Mouse (Mus musculus) ES-E14 (cell line): Measurements from ENCODE around the gene Cdkn2d. TPM values are rescaled to one million over a fixed set of nuclear protein-coding genes. Genes with fewer than 3 reads are reported as not detected.

ENCODE experiments used
- DNase-seq: peaks from one replicate; pipeline ENCODE4 v3.0.0-alpha.2; 2013; ENCODE audit warnings: low read depth, low spot score
- H3K27ac ChIP-seq: 2 replicates; pipeline ENCODE4 v1.5.1; 2012; ENCODE audit warnings: low read depth, mild to moderate bottlenecking, low read length, moderate library complexity, mixed read lengths; ENCODE audit not compliant: poor library complexity, insufficient read depth, severe bottlenecking
- H3K36me3 ChIP-seq: 2 replicates; pipeline ENCODE4 v1.6.1; 2012; ENCODE audit warnings: mild to moderate bottlenecking, low read length, moderate library complexity, mixed read lengths; ENCODE audit not compliant: control insufficient read depth, poor library complexity, insufficient read depth, severe bottlenecking
- H3K4me1 ChIP-seq, 2 experiments: fragments of 150-350 bp in 1 of 2; sonication (generic) in 1 of 2; 2 replicates each; pipeline ENCODE4 v1.6.1; 2012; ENCODE audit warnings: low read length in 2 of 2, mild to moderate bottlenecking in 1 of 2, mixed read lengths in 1 of 2; ENCODE audit not compliant: control insufficient read depth in 2 of 2, insufficient read depth in 2 of 2, poor library complexity in 1 of 2
- H3K4me3 ChIP-seq, 2 experiments: fragments of 150-350 bp in 1 of 2; sonication (generic) in 1 of 2; 2 replicates each; pipeline ENCODE4 v1.5.1; 2012; ENCODE audit warnings: low read length in 2 of 2, low read depth in 1 of 2, mild to moderate bottlenecking in 1 of 2, mixed read lengths in 1 of 2; ENCODE audit not compliant: insufficient read depth in 1 of 2, poor library complexity in 1 of 2, severe bottlenecking in 1 of 2
- H3K9ac ChIP-seq: 2 replicates; pipeline ENCODE4 v1.6.1; 2012; ENCODE audit warnings: low read depth, mild to moderate bottlenecking, low read length, mixed read lengths; ENCODE audit not compliant: poor library complexity, insufficient read depth, severe bottlenecking
- H3K9me3 ChIP-seq: fragments of 150-350 bp; sonication (generic); 2 replicates; pipeline ENCODE4 v1.6.1; 2012; ENCODE audit warnings: low read depth, mild to moderate bottlenecking, low read length; ENCODE audit not compliant: control insufficient read depth, insufficient read depth
- CHD2 ChIP-seq: IDR thresholded peaks from 2 replicates; pipeline ENCODE4 v1.6.1; 2014; ENCODE audit warnings: mild to moderate bottlenecking, low read depth, low read length, inconsistent platforms
- HCFC1 ChIP-seq: IDR thresholded peaks from 2 replicates; pipeline ENCODE4 v1.6.1; 2012; ENCODE audit warnings: low read length, inconsistent platforms, borderline replicate concordance; ENCODE audit not compliant: insufficient read depth
- MAFK ChIP-seq: IDR thresholded peaks from 2 replicates; pipeline ENCODE4 v1.6.1; 2014; ENCODE audit warnings: mild to moderate bottlenecking, low read depth, low read length, inconsistent platforms; ENCODE audit not compliant: insufficient read depth
- ZC3H11A ChIP-seq: IDR thresholded peaks from 2 replicates; pipeline ENCODE4 v1.6.1; 2012; ENCODE audit warnings: low read depth, mild to moderate bottlenecking, inconsistent platforms, low read length, borderline replicate concordance
- ZNF384 ChIP-seq: IDR thresholded peaks from 2 replicates; pipeline ENCODE4 v1.6.1; 2012; ENCODE audit warnings: low read depth, low read length, inconsistent platforms
- in situ Hi-C, 2 experiments: fragments of 600-800 bp; cut with MboI; formaldehyde crosslinking; loops; one replicate each; pipeline ENCODE4 v1.15.1; 2025; ENCODE audit warnings: low sequenced_read_pairs in 2 of 2, inconsistent platforms in 1 of 2; ENCODE audit not compliant: unreplicated experiment in 2 of 2
- total RNA-seq: library from RNA; depleted of rRNA; stranded (reverse); fragments of 300-350 nt; gene quantifications from 2 replicates; pipeline ENCODE4 v1.2.3, GENCODE M21; 2012

The Cdkn2d gene
- total RNA-seq, 1 experiment, result 12.7 TPM

GRCm38 (mm10) chr9:21331365-21332140, 40.3 kb upstream of the Cdkn2d start:
- in situ Hi-C loops, result no loop called here
- no peaks in the 10 kb centered on the region for H3K9me3 ChIP-seq
- TF ChIP-seq ZNF384, result no peak
- TF ChIP-seq MAFK, result no peak
- no peak for TF ChIP-seq ZC3H11A
- TF ChIP-seq CHD2, result no peak
- TF ChIP-seq HCFC1, result no peak
- no peaks in the 10 kb centered on the region for H3K36me3 ChIP-seq
- no peak overlapping the region for H3K4me3 ChIP-seq
- DNase-seq, result no peak
- H3K27ac ChIP-seq, result no peak overlapping the region
- H3K9ac ChIP-seq, result no peak overlapping the region
- peaks cover 0 to 10% of the 10 kb centered on the region in 2 experiments; a peak in 2 of 4 replicates for H3K4me1 ChIP-seq

GRCm38 (mm10) chr9:21329699-21330289, 38.6 kb upstream of the Cdkn2d start:
- Histone ChIP-seq H3K36me3 (no peaks in the 10 kb centered on the region), H3K9ac (no peak overlapping the region), H3K9me3 (no peaks in the 10 kb centered on the region), H3K27ac (no peak overlapping the region), H3K4me3 (no peak overlapping the region), H3K4me1 (peaks cover 0 to 10% of the 10 kb centered on the region in 2 experiments; a peak in 2 of 4 replicates)
- no peak for DNase-seq
- in situ Hi-C loops, result no loop called here
- TF ChIP-seq MAFK (no peak), CHD2 (no peak), ZNF384 (no peak), HCFC1 (no peak), ZC3H11A (no peak)

GRCm38 (mm10) chr9:21329041-21329440, 37.8 kb upstream of the Cdkn2d start:
- Histone ChIP-seq H3K27ac (no peak overlapping the region), H3K9ac (no peak overlapping the region), H3K4me1 (peaks cover 0 to 12% of the 10 kb centered on the region in 2 experiments; a peak in 2 of 4 replicates), H3K4me3 (no peak overlapping the region), H3K9me3 (no peaks in the 10 kb centered on the region), H3K36me3 (no peaks in the 10 kb centered on the region)
- TF ChIP-seq HCFC1 (no peak), ZNF384 (no peak), ZC3H11A (no peak), CHD2 (no peak), MAFK (no peak)
- no peak for DNase-seq
- in situ Hi-C loops, result no loop called here

- H3K4me3 ChIP-seq, result no peak overlapping the region
- no peak overlapping the region for H3K27ac ChIP-seq
- H3K9me3 ChIP-seq, result no peaks in the 10 kb centered on the region
- no peak for DNase-seq
- H3K4me1 ChIP-seq, result peaks cover 0 to 10% of the 10 kb centered on the region in 2 experiments; a peak in 2 of 4 replicates
- TF ChIP-seq MAFK (no peak), ZNF384 (no peak), ZC3H11A (no peak), HCFC1 (no peak), CHD2 (no peak)
- H3K9ac ChIP-seq, result no peak overlapping the region
- in situ Hi-C loops, result no loop called here
- no peaks in the 10 kb centered on the region for H3K36me3 ChIP-seq
Observed at GRCm38 (mm10) chr9:21328041-21328440, 36.8 kb upstream of the Cdkn2d start.
